Mouse (Mus musculus): ENCODE data around the gene Gm49425. TPM values are rescaled to one million over a fixed set of nuclear protein-coding genes. Genes with fewer than 3 reads are reported as not detected.
A peak's percentile ranks its signal among the peaks of the same experiment; 100 is the strongest.

The Gm49425 gene
- total and polyA plus RNA-seq, 3 experiments, result not detected

DNA sequence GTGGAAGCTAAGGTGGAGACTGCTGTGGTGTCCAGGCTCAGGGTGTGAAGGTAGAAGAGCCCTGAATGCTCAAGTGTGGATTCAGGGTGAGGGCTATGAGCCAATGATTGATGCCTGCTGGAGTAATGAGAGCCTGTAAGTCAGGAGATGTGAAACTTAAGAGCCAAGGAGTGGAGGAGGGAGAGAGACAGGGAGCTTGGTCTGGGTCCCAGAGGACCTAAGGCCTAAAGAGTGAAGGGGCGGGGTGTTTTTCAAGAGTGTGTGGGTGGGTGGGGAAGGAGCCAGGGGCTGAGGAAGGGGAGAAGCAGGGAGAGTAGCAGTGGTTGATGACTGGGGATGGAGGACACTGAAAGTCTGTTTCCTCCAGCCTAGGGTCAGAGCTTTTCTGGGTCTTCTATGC, 33.4 kb downstream of the Gm49425 start:
- no peak overlapping the region for H3K27ac ChIP-seq
- H3K4me1 ChIP-seq (ENCODE audit: control insufficient read depth, insufficient read depth, low read length), result no peaks in the 10 kb centered on the region
- no peaks in the 10 kb centered on the region for H3K27me3 ChIP-seq (ENCODE audit: control insufficient read depth, insufficient read depth, low read length)
- DNase-seq, result no peak
- intact Hi-C loops (cut with DNase I), result no loop called here
- no peak overlapping the region for H3K9ac ChIP-seq (ENCODE audit: low read depth, low read length)
- no peaks in the 10 kb centered on the region for H3K79me2 ChIP-seq (replicated peaks; ENCODE audit: control insufficient read depth, insufficient read depth, low read length)
- TF ChIP-seq CTCF (IDR thresholded peaks at IDR 0.05) (no peak), EP300 (IDR thresholded peaks at IDR 0.05; ENCODE audit: insufficient read depth, low read depth, low read length) (no peak), POLR2A (IDR thresholded peaks at IDR 0.05; ENCODE audit: insufficient read depth, low read depth, low read length) (no peak)
- no peak overlapping the region for H3K4me3 ChIP-seq
- no peaks in the 10 kb centered on the region for H3K36me3 ChIP-seq (ENCODE audit: control insufficient read depth, insufficient read depth, low read length)
- WGBS, result 59% methylated on average over 1 of the region's 1 CpGs

DNA sequence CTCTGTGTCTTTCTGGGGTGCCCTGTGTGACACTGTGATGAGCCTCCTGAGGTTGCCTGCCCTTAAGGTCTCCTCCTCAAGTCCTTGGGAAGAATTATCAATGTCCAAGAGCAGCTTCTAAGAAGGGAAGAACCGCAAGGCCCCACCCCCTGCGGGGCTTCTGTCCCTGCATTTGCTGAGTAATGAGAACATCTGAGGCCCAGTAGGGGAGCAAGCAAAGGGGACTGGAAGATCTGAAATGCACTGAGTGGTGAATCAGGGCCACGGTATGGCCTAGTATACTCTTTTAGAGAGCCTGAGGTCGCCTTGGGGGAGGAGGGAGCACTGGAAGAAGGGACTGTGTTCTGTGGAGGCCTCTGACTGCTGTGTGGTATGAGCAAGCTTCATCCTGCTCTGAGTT, 35.0 kb downstream of the Gm49425 start:
- DNase-seq, result no peak
- intact Hi-C loops (cut with DNase I), result no loop called here
- no peak overlapping the region for H3K9ac ChIP-seq (ENCODE audit: low read depth, low read length)
- no peak overlapping the region for H3K27ac ChIP-seq
- no peaks in the 10 kb centered on the region for H3K36me3 ChIP-seq (ENCODE audit: control insufficient read depth, insufficient read depth, low read length)
- H3K4me3 ChIP-seq, result no peak overlapping the region
- no peaks in the 10 kb centered on the region for H3K79me2 ChIP-seq (replicated peaks; ENCODE audit: control insufficient read depth, insufficient read depth, low read length)
- TF ChIP-seq EP300 (IDR thresholded peaks at IDR 0.05; ENCODE audit: insufficient read depth, low read depth, low read length) (no peak), CTCF (IDR thresholded peaks at IDR 0.05) (no peak), POLR2A (IDR thresholded peaks at IDR 0.05; ENCODE audit: insufficient read depth, low read depth, low read length) (no peak)
- H3K4me1 ChIP-seq (ENCODE audit: control insufficient read depth, insufficient read depth, low read length), result no peaks in the 10 kb centered on the region
- 40% methylated on average over 4 of the region's 4 CpGs for WGBS
- H3K27me3 ChIP-seq (ENCODE audit: control insufficient read depth, insufficient read depth, low read length), result no peaks in the 10 kb centered on the region

DNA sequence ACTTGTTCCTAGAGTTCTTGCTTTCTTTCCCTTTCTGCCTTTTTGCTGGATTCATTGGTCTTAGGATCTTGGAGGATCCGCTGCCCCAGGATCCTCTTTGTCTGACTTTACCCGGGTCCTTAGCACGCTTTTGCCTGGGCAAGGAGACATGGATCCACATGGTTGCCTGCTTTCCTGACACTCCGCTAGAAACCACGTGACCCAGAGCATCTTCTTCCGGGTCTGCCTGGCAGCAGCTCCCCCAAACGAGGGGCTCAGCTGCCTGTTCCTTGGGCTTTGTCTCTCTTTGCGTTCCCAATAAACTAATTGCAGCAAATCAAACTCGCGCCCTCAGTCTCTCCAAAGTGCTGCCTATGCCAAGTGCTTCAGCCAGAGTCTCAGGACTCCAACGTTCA, 37.4 kb downstream of the Gm49425 start:
- DNase-seq, result no peak
- 29% methylated on average over 11 of the region's 11 CpGs for WGBS
- no peak overlapping the region for H3K4me3 ChIP-seq
- H3K27me3 ChIP-seq (ENCODE audit: control insufficient read depth, insufficient read depth, low read length), result no peaks in the 10 kb centered on the region
- TF ChIP-seq CTCF (IDR thresholded peaks at IDR 0.05) (no peak), EP300 (IDR thresholded peaks at IDR 0.05; ENCODE audit: insufficient read depth, low read depth, low read length) (no peak), POLR2A (IDR thresholded peaks at IDR 0.05; ENCODE audit: insufficient read depth, low read depth, low read length) (no peak)
- no peak overlapping the region for H3K9ac ChIP-seq (ENCODE audit: low read depth, low read length)
- no peak overlapping the region for H3K27ac ChIP-seq
- intact Hi-C loops (cut with DNase I), result no loop called here
- H3K36me3 ChIP-seq (ENCODE audit: control insufficient read depth, insufficient read depth, low read length), result no peaks in the 10 kb centered on the region
- H3K79me2 ChIP-seq (replicated peaks; ENCODE audit: control insufficient read depth, insufficient read depth, low read length), result no peaks in the 10 kb centered on the region
- no peaks in the 10 kb centered on the region for H3K4me1 ChIP-seq (ENCODE audit: control insufficient read depth, insufficient read depth, low read length)

DNA sequence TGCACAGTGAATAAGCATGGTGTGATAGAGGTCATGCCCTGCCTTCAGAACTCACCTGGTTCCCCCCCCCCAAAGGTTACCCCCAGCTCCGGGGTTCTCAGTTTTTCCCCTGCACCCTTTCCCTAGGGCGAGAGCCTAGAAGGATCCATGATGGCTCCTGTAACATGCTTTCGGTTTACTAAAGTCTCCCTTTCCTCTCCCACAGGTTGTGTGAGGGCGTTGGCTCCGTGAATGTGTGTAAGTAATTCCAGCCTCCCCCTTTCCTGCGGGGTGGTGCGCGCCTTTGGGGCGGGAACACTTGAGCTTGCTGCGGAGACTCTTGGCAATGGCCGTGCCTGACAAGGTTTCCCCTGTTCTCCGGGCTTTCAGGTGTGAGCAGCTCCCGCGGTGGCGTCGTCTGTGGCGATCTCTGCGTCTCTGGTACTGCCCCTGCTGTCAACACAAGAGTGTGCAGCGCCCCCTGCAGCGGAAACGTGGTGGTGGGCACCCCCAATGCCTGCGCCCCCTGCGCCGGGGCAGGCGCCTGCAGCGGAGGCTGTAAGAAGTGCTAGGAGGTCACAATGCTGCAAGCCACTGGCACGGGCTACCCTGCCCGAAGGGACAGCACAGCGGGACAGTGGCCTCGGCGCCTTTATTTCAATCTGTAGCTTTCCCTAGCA, 37.9 kb downstream of the Gm49425 start:
- intact Hi-C loops (cut with DNase I), result no loop called here
- 8% methylated on average over 31 of the region's 31 CpGs for WGBS
- Histone ChIP-seq H3K27ac (no peak overlapping the region), H3K27me3 (ENCODE audit: control insufficient read depth, insufficient read depth, low read length) (no peaks in the 10 kb centered on the region), H3K36me3 (ENCODE audit: control insufficient read depth, insufficient read depth, low read length) (no peaks in the 10 kb centered on the region), H3K9ac (ENCODE audit: low read depth, low read length) (no peak overlapping the region), H3K4me1 (ENCODE audit: control insufficient read depth, insufficient read depth, low read length) (no peaks in the 10 kb centered on the region), H3K79me2 (replicated peaks; ENCODE audit: control insufficient read depth, insufficient read depth, low read length) (no peaks in the 10 kb centered on the region), H3K4me3 (peak overlapping the region; percentile 26; the same call in 1 of the 2 replicates)
- peak; percentile 35 to 50 for DNase-seq
- TF ChIP-seq CTCF (IDR thresholded peaks at IDR 0.05) (peak; percentile 57), EP300 (IDR thresholded peaks at IDR 0.05; ENCODE audit: insufficient read depth, low read depth, low read length) (no peak)

DNA sequence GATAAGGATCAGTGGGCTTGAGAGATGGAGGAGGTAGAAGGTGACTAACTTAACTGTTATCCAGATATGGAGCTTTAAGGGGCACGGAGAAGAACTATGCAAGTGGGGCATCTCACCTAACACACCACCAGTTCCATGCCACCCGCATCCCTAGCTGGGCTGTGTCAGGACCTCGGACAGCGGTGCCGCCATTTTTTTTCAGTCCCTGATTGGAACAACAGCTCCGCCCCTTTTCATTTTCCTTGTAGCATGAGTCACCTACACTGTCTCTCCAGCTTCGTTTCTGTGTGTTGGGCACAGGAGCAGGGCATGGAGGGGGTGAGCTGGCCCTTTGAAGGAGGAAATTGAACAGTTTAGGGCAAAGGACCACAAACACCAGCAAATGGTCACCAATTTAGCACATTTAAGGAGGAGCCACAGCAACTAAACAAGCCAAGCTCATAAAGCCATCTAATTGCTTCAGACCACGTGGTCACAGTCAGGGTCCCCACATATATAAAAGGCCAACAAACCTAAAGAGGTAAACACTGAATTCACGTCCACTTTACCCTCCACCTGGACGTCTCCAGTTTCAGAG, 44.0 kb downstream of the Gm49425 start, which contains the start of gene Krt86:
Gene Krt86, plus strand, starts transcription at position 527 of the 577 bp plus-strand sequence.
- Histone ChIP-seq H3K4me1 (ENCODE audit: control insufficient read depth, insufficient read depth, low read length) (no peaks in the 10 kb centered on the region), H3K27ac (no peak within 1 kb of the TSS), H3K79me2 (replicated peaks; ENCODE audit: control insufficient read depth, insufficient read depth, low read length) (no peaks in the 10 kb centered on the region), H3K4me3 (no peak within 1 kb of the TSS), H3K36me3 (ENCODE audit: control insufficient read depth, insufficient read depth, low read length) (no peaks in the 10 kb centered on the region), H3K9ac (ENCODE audit: low read depth, low read length) (no peak within 1 kb of the TSS), H3K27me3 (ENCODE audit: control insufficient read depth, insufficient read depth, low read length) (no peaks in the 10 kb centered on the region)
- TF ChIP-seq CTCF (IDR thresholded peaks at IDR 0.05) (no peak), EP300 (IDR thresholded peaks at IDR 0.05; ENCODE audit: insufficient read depth, low read depth, low read length) (no peak), POLR2A (IDR thresholded peaks at IDR 0.05; ENCODE audit: insufficient read depth, low read depth, low read length) (no peak)
- intact Hi-C loops (cut with DNase I), result no loop called here
- no peak for DNase-seq
- 22% methylated on average over 10 of the region's 10 CpGs for WGBS

DNA sequence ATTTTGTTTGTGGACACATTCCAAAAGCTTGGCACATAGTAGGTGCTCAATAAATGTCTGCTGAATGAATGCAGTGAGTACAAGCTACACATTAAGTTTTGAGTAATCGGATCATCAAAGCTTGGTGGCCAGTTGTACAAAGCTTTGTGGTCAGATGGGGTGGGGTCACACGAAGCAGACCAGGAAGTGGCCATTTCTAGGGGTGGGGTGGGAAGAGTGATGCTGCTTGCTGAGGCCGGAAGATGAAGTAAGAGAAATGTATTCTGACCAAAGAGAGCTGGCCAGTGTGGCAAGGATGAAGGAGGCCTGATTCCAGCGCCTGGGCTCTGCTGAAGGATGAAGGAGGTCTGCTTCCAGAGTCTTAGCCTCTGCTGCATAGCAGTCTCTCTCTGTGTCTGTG, 48.0 kb downstream of the Gm49425 start:
- TF ChIP-seq CTCF (IDR thresholded peaks at IDR 0.05) (no peak), EP300 (IDR thresholded peaks at IDR 0.05; ENCODE audit: insufficient read depth, low read depth, low read length) (no peak), POLR2A (IDR thresholded peaks at IDR 0.05; ENCODE audit: insufficient read depth, low read depth, low read length) (no peak)
- WGBS, result 66% methylated on average over 4 of the region's 4 CpGs
- no peaks in the 10 kb centered on the region for H3K27me3 ChIP-seq (ENCODE audit: control insufficient read depth, insufficient read depth, low read length)
- H3K36me3 ChIP-seq (ENCODE audit: control insufficient read depth, insufficient read depth, low read length), result no peaks in the 10 kb centered on the region
- H3K79me2 ChIP-seq (replicated peaks; ENCODE audit: control insufficient read depth, insufficient read depth, low read length), result no peaks in the 10 kb centered on the region
- no peak for DNase-seq
- H3K9ac ChIP-seq (ENCODE audit: low read depth, low read length), result no peak overlapping the region
- H3K27ac ChIP-seq, result no peak overlapping the region
- no peak overlapping the region for H3K4me3 ChIP-seq
- intact Hi-C loops (cut with DNase I), result no loop called here
- H3K4me1 ChIP-seq (ENCODE audit: control insufficient read depth, insufficient read depth, low read length), result no peaks in the 10 kb centered on the region

Small RNA genes within 50 kb of the gene (microRNA-seq; reads per million reads assigned to microRNA genes)
- gene Gm44393, result 0 reads per million in 2 experiments

Other genes starting within 250 kb of the Gm49425 start
- gene Atg101, start 233.0 kb downstream of the Gm49425 start, total RNA-seq (2021), result 10 to 100 TPM; 21.2 to 22.4 TPM
- gene Atg101, start 233.0 kb downstream of the Gm49425 start, polyA plus RNA-seq (2012; rRNA removed), result 26.4 and 29.3 TPM in 2 replicates
- gene 6030408B16Rik, start 224.0 kb downstream of the Gm49425 start, total RNA-seq (2021), result 1 to 10 TPM in 1 of 2 experiments, under 1 TPM in 1; 0.70 to 1.1 TPM
- gene 6030408B16Rik, start 224.0 kb downstream of the Gm49425 start, polyA plus RNA-seq (2012; rRNA removed), result 2.5 and 6.3 TPM in 2 replicates
- 1 to 10 TPM; 2.2 to 2.8 TPM for gene Krt80, start 147.1 kb downstream of the Gm49425 start, total RNA-seq (2021)
- 2.0 and 3.2 TPM in 2 replicates for gene Krt80, start 147.1 kb downstream of the Gm49425 start, polyA plus RNA-seq (2012; rRNA removed)
- gene Krt7, start 106.2 kb downstream of the Gm49425 start, total RNA-seq (2021), result 1 to 10 TPM; 2.5 to 3.1 TPM
- 2.6 and 3.3 TPM in 2 replicates for gene Krt7, start 106.2 kb downstream of the Gm49425 start, polyA plus RNA-seq (2012; rRNA removed)
- gene Krt87, start 78.5 kb downstream of the Gm49425 start, total RNA-seq (2021), result not detected
- not detected in 2 replicates for gene Krt87, start 78.5 kb downstream of the Gm49425 start, polyA plus RNA-seq (2012; rRNA removed)
- not detected for gene Krt88, start 69.5 kb downstream of the Gm49425 start, total RNA-seq (2021)
- not detected in 2 replicates for gene Krt88, start 69.5 kb downstream of the Gm49425 start, polyA plus RNA-seq (2012; rRNA removed)
- not detected for gene Krt81, start 53.5 kb downstream of the Gm49425 start, total RNA-seq (2021)
- not detected in 2 replicates for gene Krt81, start 53.5 kb downstream of the Gm49425 start, polyA plus RNA-seq (2012; rRNA removed)
- gene Krt86, start 43.8 kb downstream of the Gm49425 start, total RNA-seq (2021), result not detected
- gene Krt86, start 43.8 kb downstream of the Gm49425 start, polyA plus RNA-seq (2012; rRNA removed), result 0.12 TPM in 1 of 2 replicates, not detected in the other
- gene Krt83, start 25.7 kb downstream of the Gm49425 start, total RNA-seq (2021), result not detected
- not detected in 2 replicates for gene Krt83, start 25.7 kb downstream of the Gm49425 start, polyA plus RNA-seq (2012; rRNA removed)
- gene Krt84, start 15.6 kb upstream of the Gm49425 start, total RNA-seq (2021), result not detected
- not detected in 2 replicates for gene Krt84, start 15.6 kb upstream of the Gm49425 start, polyA plus RNA-seq (2012; rRNA removed)
- not detected for gene Krt82, start 33.4 kb upstream of the Gm49425 start, total RNA-seq (2021)
- gene Krt82, start 33.4 kb upstream of the Gm49425 start, polyA plus RNA-seq (2012; rRNA removed), result not detected in 2 replicates
- gene Krt90, start 45.7 kb upstream of the Gm49425 start, total RNA-seq (2021), result not detected
- 0.06 TPM in 1 of 2 replicates, not detected in the other for gene Krt90, start 45.7 kb upstream of the Gm49425 start, polyA plus RNA-seq (2012; rRNA removed)
- gene Krt75, start 56.6 kb upstream of the Gm49425 start, total RNA-seq (2021), result not detected
- gene Krt75, start 56.6 kb upstream of the Gm49425 start, polyA plus RNA-seq (2012; rRNA removed), result not detected in 2 replicates
- not detected for gene Gm5414, start 110.9 kb upstream of the Gm49425 start, total RNA-seq (2021)
- not detected in 2 replicates for gene Gm5414, start 110.9 kb upstream of the Gm49425 start, polyA plus RNA-seq (2012; rRNA removed)
- not detected for gene Gm5478, start 130.1 kb upstream of the Gm49425 start, total RNA-seq (2021)
- gene Gm5478, start 130.1 kb upstream of the Gm49425 start, polyA plus RNA-seq (2012; rRNA removed), result not detected in 2 replicates
- not detected for gene Krt6b, start 163.0 kb upstream of the Gm49425 start, total RNA-seq (2021)
- 0.04 TPM in 1 of 2 replicates, not detected in the other for gene Krt6b, start 163.0 kb upstream of the Gm49425 start, polyA plus RNA-seq (2012; rRNA removed)
- not detected for gene Krt6a, start 177.0 kb upstream of the Gm49425 start, total RNA-seq (2021)
- not detected in 2 replicates for gene Krt6a, start 177.0 kb upstream of the Gm49425 start, polyA plus RNA-seq (2012; rRNA removed)
- gene Krt5, start 195.6 kb upstream of the Gm49425 start, total RNA-seq (2021), result under 1 TPM in 1 of 2 experiments, not detected in 1; 0.23 TPM
- gene Krt5, start 195.6 kb upstream of the Gm49425 start, polyA plus RNA-seq (2012; rRNA removed), result 1.3 TPM in 1 of 2 replicates, not detected in the other
- gene Krt71, start 225.8 kb upstream of the Gm49425 start, total RNA-seq (2021), result not detected
- not detected in 2 replicates for gene Krt71, start 225.8 kb upstream of the Gm49425 start, polyA plus RNA-seq (2012; rRNA removed)

All from heart, adult 2 months (tissue).